Mouse (Mus musculus): ENCODE data around the gene Vps11.
"Not testable (repeated sequence)": the region's sequence is repeated elsewhere in the genome, so short reads cannot be mapped to it uniquely, and the experiment has no call there.

The Vps11 gene

DNA sequence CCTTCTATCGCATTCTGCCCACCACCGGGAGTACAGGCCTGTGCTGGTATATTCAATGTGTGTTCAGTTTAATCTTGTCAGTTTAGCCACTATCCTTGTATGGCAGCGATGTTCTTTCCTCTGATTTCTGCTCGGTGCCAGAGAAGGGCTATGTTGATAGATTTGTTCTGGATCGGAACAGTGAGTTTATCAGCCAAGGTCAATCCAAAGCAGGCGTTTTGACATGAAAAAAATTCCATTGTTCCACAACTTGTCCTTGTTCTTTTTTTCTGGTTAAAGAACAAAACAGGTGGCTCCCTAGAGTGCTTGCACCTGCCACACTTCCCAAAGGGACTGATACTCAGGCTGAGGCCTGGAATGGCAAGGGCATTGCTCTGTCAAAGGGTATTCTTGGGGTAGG is 14.7 kb upstream of the Vps11 start:
- no peak for DNase-seq (ENCODE audit: low read depth, low spot score)

- DNase-seq (ENCODE audit: low read depth, low spot score): no peak
Observed at GRCm38 (mm10) chr9:44373386-44373785, 11.9 kb upstream of the Vps11 start.

GRCm38 (mm10) chr9:44364480-44364879 is 3.0 kb upstream of the Vps11 start:
- DNase-seq (ENCODE audit: low read depth, low spot score): peak; percentile 76

- not testable (repeated sequence) for DNase-seq (ENCODE audit: low read depth, low spot score)
Observed at GRCm38 (mm10) chr9:44361931-44362330, 461 bp upstream of the Vps11 start.

GRCm38 (mm10) chr9:44357207-44357606 is 4.3 kb downstream of the Vps11 start:
- DNase-seq (ENCODE audit: low read depth, low spot score): peak; percentile 63

DNA sequence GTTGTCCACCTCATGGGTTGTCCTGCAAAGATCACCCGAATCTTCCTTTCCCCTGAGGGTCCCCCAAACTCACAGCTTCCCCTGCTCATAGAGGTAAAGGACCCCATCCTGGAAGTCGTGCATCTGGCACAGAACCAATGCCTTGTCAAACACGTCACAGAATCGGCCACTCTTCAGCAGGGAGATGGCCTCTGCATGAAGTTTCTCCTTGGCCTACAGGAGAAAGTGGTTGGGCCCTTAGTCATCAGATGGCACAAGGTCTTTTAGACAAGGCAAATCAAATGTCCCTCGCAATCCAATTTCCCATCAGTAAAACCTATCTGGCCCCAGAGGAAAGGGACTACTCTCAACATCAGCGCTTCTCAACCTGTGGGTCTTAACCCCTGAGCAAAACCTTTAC is 8.3 kb downstream of the Vps11 start:
- DNase-seq (ENCODE audit: low read depth, low spot score): no peak

- DNase-seq (ENCODE audit: low read depth, low spot score): no peak
Observed at GRCm38 (mm10) chr9:44352337-44352736, 9.1 kb downstream of the Vps11 start.

DNA sequence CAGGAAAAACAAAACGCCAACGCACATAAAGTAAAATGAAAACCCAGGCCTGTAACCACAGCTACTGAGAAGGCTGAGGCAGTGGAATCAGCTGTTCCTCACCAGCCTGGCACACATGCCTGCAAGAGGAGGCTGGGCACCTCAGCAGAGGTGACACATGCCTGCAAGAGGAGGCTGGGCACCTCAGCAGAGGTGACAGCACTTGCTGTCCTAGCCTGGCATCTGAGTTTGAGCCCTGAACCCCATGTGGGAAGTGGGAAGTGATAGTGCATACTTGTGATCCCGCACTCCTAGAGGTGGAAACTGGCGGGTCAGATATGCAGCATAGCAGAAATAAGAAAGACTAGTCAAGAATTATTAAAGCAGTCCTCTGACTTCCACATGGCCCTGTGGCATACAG is 10.1 kb downstream of the Vps11 start:
- no peak for DNase-seq (ENCODE audit: low read depth, low spot score)

GRCm38 (mm10) chr9:44348546-44348945 is 12.9 kb downstream of the Vps11 start:
- no peak for DNase-seq (ENCODE audit: low read depth, low spot score)

GRCm38 (mm10) chr9:44347621-44348020 is 13.8 kb downstream of the Vps11 start:
- DNase-seq (ENCODE audit: low read depth, low spot score): no peak

GRCm38 (mm10) chr9:44347166-44347565 is 14.3 kb downstream of the Vps11 start:
- no peak for DNase-seq (ENCODE audit: low read depth, low spot score)

- no peak for DNase-seq (ENCODE audit: low read depth, low spot score)
Observed at GRCm38 (mm10) chr9:44345570-44346433, 15.7 kb downstream of the Vps11 start.

GRCm38 (mm10) chr9:44343781-44344421 is 17.6 kb downstream of the Vps11 start, which contains the start of gene Hmbs:
Hmbs (minus strand) TSS chr9:44344228.
- DNase-seq (ENCODE audit: low read depth, low spot score): peak; percentile 96

DNA sequence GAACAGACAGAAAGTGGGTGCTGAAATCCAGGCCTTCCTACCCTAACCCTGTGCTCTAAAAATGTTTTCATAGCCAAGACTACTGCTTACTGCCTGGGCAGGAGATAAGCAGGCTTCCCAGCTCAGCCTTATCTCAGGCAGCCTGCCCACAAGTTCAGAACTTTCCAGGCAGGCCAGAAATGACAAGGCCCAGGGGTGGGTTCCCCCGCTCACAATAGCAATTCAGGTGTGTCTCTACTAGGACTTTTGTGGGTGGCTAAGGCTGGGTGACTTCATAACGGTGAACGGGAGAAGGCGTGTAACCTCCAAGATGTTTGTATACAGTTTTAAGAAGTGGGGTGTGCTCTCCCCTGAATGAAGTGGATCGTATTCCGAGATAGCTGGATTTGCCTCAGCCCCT is 18.2 kb downstream of the Vps11 start:
- DNase-seq (ENCODE audit: low read depth, low spot score): no peak

DNA sequence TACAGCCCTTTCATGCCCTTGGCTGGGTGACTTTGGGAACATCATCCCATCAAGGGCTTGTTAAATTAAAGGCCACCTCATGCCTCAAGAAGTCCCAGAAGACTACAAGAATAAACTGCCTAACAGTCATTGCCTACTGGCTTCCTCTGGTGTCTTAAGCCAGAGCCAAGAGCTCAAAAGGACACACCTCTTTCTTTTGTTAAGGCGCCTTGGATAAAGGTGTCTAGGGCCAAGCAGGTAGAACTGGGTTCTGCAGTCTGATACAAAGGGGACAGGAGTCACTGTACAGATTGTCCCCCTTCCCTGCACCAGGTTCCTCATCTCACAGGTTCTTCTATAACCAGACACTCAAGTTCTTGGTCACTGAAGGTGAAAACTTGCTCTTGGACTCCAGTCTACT is 18.9 kb downstream of the Vps11 start:
- DNase-seq (ENCODE audit: low read depth, low spot score): no peak

DNA sequence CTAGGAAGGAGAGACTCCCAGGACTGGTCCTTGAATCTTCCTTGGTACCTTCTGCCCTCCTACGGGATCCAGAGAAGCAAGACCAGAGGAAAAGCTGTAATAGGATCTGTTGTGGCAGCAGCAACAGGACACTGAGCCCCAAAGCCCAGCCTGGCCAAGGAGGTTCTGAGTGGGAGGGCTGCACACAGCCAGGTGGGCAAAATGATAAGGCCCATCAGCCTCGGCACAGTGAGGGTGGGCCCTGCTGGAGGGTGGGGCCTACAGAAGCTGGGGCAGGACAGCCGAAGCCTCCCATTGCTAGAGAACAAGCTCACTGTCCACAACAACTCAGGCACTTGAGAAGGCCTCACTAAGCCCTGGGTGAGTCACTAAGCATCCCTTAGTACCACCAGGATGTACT is 19.3 kb downstream of the Vps11 start:
- DNase-seq (ENCODE audit: low read depth, low spot score): no peak

GRCm38 (mm10) chr9:44341487-44341886 is 20.0 kb downstream of the Vps11 start:
- no peak for DNase-seq (ENCODE audit: low read depth, low spot score)

- DNase-seq (ENCODE audit: low read depth, low spot score): peak; percentile 67
Observed at GRCm38 (mm10) chr9:44338574-44338973, 22.9 kb downstream of the Vps11 start.

GRCm38 (mm10) chr9:44337436-44338169 is 23.9 kb downstream of the Vps11 start:
- peak; percentile 52 for DNase-seq (ENCODE audit: low read depth, low spot score)

DNA sequence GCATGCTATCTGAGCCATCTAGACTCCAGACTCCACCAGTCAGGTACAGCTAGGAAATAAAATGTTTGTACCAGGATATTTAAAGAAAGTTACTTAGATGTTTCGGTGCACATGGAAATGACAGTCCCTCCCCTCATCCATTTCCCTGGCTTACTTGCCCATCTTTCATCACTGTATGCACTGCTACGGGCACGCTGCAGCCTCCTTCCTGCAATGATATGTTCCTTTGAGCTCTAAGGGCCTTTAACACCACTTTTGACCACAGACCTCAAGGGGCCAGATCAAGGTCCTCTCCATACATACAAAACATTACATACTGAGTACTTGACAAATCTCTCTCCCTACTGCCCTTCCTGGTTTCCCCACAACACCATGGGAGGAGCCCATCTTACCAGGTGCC is 24.5 kb downstream of the Vps11 start:
- DNase-seq (ENCODE audit: low read depth, low spot score): peak; percentile 55

DNA sequence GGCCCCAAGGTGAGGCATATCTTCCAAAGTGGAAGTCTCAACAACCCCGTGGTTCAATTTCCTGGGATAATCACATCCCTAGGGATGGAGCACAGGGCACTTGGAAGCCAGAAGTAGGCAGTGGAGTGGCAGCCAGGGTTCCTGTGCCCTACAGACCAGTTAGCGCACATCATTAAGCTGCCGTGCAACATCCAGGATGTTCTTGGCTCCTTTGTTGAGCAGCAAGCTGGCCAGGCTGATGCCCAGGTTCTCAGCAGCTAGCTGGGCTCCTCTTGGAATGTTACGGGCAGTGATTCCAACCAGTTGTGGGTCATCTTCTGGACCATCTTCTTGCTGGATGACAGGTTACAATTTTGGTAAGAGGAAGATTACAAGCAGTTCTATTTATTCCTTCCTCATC is 25.0 kb downstream of the Vps11 start:
- DNase-seq (ENCODE audit: low read depth, low spot score): not testable (repeated sequence)

DNA sequence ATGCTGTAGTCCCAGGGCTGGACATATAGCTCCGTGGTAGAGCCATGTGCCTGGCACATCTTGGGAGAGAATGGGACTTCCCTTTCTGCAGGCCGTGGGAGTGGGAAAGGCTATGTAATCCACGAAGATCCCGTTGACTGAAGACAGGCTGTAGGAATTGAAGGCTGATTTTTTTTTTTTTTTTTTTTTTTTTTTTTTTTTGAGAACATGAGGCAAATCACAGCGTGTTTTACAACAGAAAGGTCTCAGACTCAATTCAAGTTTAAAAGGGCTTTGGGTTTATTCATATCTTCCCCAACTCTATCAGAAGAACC is 25.4 kb downstream of the Vps11 start:
- no peak for DNase-seq (ENCODE audit: low read depth, low spot score)
